Mouse (Mus musculus) thymus, postnatal 10 days (tissue): Measurements from ENCODE around the gene Cpne2.

Experiments
- DNase-seq, 2 experiments: peaks; one replicate each; pipeline ENCODE4 v3.0.0; 2021; ENCODE audit warnings: low spot score in 2 of 2

Cpne2 gene

GRCm38 (mm10) chr8:94532873-94533671 is at the start of gene Cpne2:
Gene Cpne2, plus strand, starts transcription at chr8:94532990.
- peak; percentile 11 to 43 for DNase-seq

DNA sequence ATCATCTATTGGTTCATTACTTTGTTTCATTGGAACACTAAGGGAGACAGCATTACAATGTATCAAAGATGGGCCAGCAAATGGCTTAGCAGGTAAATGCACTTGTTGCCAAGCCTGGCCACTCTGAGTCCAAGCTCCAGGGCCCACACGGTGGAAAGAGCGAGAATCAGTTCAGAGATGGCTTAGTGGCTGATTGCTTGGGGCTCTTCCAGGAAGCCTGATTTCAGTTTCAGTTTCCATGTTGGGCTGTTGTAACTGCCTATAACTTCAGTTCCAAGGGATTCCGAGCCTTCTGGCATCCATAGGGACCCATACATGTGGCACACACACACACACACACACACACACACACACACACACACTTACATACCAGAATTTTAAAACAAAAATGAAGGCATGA is 47.5 kb upstream of the Cpne2 start:
- no peak for DNase-seq

- DNase-seq, result peak in 1 of 2 experiments; percentile 31
These were observed 46.9 kb upstream of the Cpne2 start for GRCm38 (mm10) chr8:94485882-94486281.

DNA sequence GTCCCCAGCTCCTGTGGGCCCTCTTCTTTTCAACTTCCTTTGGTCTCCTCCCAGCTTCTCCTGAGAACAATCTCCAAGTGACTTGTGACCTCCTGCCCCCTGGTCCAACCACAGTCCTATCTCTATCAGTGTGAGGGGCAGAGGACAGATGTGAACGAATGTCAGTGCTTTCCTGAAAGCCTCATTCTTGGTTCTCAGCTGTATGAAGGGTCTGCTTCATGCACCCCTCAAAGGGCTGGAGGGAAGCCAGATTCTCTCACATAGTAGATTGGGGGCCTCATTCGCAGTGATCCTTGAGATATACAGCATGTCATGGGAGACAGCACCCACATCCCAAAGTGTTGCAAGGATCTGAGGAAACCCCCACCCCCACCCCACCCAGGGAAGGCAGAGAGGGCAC is 44.8 kb upstream of the Cpne2 start:
- no peak for DNase-seq

DNA sequence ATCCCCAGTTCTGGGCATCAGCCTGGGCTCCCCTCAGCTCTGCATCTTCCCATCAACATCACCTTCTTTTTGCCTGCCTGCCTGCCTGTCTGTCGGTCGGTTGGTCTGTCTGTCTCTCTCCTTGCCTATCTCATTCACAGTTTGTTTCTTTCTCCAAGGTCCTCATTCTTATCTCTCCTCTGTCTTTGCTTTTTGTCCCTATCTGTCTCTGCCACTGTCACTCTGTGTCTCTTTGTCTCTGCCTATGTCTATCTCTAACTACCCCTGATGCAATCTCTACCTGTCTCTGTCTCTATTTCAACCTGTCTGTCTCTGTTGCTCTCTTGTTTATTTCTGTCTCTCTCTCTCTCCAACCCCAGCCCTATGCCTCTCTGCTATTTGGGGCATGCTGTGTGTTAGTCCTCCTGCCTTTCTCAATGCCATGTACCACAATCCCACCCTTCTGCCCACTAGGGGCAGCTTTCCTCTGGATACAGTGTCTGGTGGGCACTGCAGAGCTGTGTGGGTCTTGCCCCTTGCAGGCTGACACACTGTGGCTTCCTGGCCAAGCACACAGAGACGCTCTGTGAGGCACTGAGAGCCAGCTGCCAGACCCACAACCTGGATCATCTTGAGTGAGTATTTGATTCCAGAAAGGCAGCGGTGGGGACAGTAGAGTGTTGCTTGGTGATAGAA is 42.8 kb upstream of the Cpne2 start:
- DNase-seq, result no peak

DNA sequence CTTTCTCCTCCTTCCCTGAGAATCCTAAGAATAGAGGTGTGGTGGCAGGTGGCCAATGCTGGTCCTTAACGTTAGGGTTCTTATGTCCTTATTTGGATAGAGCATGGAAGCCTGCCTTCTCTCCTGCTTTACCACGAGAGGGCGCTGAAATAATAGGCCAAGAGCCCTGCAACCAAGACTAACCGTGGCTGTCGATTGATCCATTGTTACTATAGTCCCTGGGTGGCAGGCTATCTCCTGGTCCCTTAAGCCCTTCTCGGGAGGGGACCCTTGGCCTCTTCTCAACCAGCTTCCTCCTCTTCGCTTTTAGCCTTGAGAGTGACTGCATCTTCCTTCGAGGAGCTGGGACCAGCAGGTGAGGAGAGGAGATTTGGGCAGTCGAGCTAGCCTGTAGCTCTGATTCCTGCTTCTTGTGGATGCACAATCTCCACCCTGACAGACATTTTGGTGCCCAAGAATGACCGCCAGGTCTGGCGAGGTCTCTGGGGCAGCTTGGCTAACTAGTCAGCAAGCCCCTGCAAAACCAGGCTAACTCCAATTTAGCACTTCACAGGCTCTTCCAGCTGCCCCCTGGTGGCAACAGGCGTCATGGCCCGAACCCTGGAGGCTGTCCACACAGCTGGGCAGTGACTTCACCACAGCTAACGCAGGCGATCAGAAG is 40.6 kb upstream of the Cpne2 start:
- DNase-seq, result peak; percentile 33 to 75

DNA sequence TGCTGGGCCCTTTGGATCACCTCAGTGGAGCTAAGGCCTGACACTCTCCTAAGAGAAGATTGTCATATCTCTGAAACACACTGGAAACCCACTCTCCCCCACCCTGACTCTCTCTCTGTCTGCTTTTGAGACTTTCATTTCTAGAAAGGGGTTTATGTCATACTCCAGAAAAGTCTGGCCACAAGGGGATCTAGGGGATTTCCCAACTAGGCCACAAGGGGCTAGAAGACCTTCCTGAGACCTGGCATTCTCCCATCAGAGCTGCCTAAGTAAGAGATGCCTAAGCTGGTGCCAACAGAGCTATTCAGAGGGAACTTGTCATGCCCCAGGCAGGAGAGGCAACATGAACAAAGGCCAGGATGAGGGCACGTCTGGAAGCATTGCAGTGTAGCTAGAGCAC is 39.5 kb upstream of the Cpne2 start:
- DNase-seq, result no peak

GRCm38 (mm10) chr8:94515430-94516208 is 17.2 kb upstream of the Cpne2 start:
- DNase-seq, result no peak

GRCm38 (mm10) chr8:94516209-94516593 is 16.6 kb upstream of the Cpne2 start:
- no peak for DNase-seq

- DNase-seq, result no peak
These were observed 16.0 kb upstream of the Cpne2 start for GRCm38 (mm10) chr8:94516766-94517165.

- DNase-seq, result no peak
These were observed 14.5 kb upstream of the Cpne2 start for GRCm38 (mm10) chr8:94518331-94518730.

GRCm38 (mm10) chr8:94519021-94519420 is 13.8 kb upstream of the Cpne2 start:
- no peak for DNase-seq

- DNase-seq, result no peak
These were observed 11.3 kb upstream of the Cpne2 start for GRCm38 (mm10) chr8:94521481-94521880.

DNA sequence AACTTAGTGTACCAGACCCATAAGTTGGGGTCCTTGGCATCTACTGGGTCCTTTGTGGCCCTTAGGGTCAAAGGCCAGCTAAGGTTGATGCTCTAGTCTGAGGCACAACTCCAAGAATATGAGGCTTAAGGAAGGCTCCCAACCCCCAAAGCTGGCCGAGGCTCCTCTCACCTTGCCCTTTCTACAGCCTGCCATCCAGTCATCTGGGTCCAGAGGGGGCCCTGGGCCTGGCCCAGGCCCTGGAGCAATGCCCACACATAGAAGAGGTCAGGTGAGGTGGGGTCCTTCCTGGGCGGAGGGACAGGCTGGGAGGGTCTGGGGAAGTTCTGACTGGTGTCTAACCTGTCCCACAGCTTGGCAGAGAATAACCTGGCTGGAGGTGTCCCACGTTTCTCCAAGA is 10.3 kb upstream of the Cpne2 start:
- DNase-seq, result no peak

DNA sequence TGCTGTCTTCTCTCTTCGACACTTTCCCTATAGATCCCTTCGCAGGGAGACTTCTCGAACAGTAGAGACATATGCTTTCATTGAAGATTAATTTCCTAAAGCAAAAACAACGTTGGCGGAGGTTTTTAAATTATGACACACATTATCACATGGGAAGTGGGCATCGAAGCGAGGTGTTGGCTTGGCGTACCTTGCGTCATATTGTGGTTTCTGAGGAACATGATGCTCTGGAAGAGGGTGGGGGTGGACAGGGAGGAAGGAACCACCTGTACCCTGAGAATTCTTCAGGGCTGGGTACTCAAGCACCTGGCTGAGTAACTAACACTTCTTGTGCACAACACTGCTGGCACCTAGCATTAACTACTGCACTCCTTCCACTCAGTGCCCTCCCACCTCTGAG is 8.2 kb upstream of the Cpne2 start:
- no peak for DNase-seq

GRCm38 (mm10) chr8:94527178-94527577 is 5.6 kb upstream of the Cpne2 start:
- no peak for DNase-seq

DNA sequence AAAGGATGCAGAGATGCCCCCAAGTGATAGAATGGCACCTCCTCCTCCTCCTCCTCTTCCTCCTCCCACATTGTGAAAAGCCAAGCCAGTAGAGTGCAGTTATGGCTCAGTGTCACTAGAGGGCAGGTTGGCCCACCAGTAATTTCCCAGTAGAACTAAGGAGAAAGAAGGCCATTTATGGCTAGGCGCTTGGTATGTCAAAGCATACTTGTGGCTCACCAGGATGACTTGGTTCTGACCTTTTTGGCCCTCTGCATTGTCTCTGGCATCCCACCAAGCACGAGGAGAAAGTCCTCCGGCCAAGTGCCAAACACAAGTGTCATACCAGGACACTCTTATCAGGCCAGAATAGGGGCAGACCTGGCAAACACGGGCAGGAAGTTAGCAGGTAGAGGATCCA is 4.5 kb upstream of the Cpne2 start:
- peak; percentile 8 to 42 for DNase-seq

DNA sequence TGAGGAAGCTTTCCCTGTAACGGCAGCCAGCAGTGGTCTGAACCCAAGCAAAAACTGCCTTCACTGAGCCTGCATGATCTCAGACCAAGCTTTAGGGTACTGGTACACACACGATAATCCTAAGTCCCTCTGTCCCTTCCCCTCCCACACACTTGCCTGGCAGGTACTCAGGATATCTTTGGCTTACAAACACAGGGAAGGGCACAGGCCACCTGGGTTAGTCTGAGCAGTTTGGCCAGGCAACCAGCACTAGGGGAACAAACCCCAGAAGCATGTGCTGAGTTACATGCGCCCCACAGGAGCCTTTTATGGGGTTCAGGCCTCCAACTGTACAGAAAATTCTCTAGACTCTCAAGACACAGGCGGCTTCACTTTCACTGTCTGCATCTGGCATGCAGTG is 2.9 kb upstream of the Cpne2 start:
- no peak for DNase-seq

DNA sequence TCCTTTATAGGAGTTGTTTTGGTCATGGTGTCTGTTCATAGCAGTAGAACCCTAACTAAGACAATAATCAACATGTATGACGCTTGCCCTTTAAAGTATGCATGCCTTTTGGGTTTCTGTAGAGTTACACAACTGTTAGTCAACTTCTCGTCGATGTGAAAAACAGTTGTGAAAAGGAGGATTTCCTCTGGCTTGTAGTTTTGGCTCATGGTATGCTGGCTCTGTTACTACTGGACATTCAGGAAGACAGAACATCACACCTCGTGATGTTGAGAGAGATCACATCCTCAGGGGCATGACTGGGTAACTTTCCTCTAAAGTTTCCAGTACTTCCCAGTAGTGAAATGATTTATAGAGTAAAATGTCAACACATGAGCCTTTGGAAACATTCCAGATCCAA is 2.1 kb upstream of the Cpne2 start:
- no peak for DNase-seq

DNA sequence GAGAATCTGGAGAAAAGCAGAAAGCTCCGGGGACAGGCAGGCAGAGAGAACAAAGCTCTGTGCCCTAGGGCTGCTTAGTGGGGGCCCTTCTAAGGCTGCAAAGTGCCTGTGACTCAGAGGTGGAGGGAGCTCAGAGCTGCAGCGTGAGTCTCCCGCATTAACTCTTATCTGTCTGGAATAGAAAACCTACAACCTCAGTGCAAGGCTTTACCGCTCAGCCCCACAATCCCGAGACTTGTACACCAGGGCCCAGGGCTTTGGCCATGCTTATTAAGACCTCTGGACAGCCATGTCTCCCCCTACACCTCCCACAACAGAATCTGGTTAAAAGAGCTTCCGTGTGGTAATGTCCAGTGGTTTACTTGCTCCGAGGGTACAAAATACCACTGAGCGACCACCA is 790 bp upstream of the Cpne2 start:
- no peak for DNase-seq

DNA sequence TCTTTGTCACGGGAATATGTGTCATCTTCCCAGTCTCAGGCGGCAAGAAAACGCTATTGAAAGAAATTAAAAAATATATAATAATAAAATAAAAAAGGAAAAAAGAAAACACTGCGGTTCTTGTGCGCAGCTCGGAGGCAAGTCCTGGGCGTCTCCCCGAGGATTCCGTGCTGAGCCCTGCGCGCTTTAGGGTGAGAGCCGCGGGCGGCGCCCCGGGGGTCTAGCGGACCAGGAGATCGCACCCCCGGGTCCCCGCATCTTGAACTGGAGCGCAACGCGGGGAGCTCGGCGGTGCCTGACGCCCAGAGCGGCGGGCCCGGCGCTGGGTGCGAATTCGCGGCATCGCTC is 291 bp upstream of the Cpne2 start:
- DNase-seq, result no peak

GRCm38 (mm10) chr8:94534612-94535011 is 1.8 kb downstream of the Cpne2 start:
- no peak for DNase-seq
